Mouse (Mus musculus): ENCODE data around the gene Uggt1.

DNA sequence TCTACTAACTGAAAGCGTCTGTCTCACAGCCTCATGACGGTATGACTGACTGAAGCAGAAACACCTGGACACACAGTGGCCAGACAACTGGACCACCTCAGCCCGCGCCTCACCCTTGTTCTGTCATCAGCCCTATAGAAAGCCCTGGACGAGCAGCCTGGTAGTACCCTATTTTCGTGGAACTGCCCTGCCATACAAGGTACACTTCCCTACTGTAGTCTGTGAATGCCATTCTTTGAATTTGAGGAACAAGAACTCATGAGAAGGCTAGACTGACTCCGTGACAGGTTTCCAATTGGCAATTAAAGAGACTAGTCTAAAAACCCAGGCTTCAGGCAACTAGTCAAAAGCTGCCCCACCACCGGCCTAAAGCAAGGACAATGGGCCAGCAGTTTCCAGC lies 123.3 kb downstream of the Uggt1 start:
- no peak for TF ChIP-seq CTCF (IDR thresholded peaks at IDR 0.05; ENCODE audit: low read depth)
- TF ChIP-seq EP300 (IDR thresholded peaks at IDR 0.05; ENCODE audit: low read depth), result no peak

Measured in liver, embryonic 14.5 days (tissue).